In genomic region chr2:30794179-30795108, GRCm38 (mm10) we compare ENCODE assay signal across 8 mouse cellular contexts. TPM values are rescaled to one million over a fixed set of nuclear protein-coding genes. Genes with fewer than 3 reads are reported as not detected.
DNase-seq lines count a peak whose midpoint lies in the region; ATAC-seq lines count a peak whose summit lies in the region.

No protein-coding gene starts in this region.

- no peaks in the 10 kb centered on the region for H3K27me3 ChIP-seq in hindbrain, embryonic 14.5 days (ENCODE audit: control insufficient read depth, insufficient read depth, low read length)

- peak overlapping the region; percentile 32 for H3K4me3 ChIP-seq in hindbrain, embryonic 14.5 days (replicated peaks; ENCODE audit: low read length)

- WGBS in hindbrain, embryonic 14.5 days = 5% methylated on average over 48 of the region's 48 CpGs

- peaks cover 24% of the 10 kb centered on the region for H3K4me1 ChIP-seq in hindbrain, embryonic 14.5 days (replicated peaks; ENCODE audit: control insufficient read depth, insufficient read depth, low read length)

- ATAC-seq in hindbrain, embryonic 14.5 days (ENCODE audit: low FRiP score) = peak; percentile 69

- peak overlapping the region; percentile 49; the same call in 1 of the 2 replicates for H3K9ac ChIP-seq in hindbrain, embryonic 14.5 days

- DNase-seq in R1 (ENCODE audit: low read depth, low spot score) = peak; percentile 92
- peak; percentile 98 to 99 for DNase-seq in cerebellum, postnatal 25 days
- DNase-seq in frontal cortex, postnatal 25 days (ENCODE audit: low spot score in 2 of 2) = peak; percentile 98 to 99
- peak; percentile 95 for DNase-seq in hindbrain, embryonic 14.5 days (ENCODE audit: low spot score)
- peak; percentile 100 for DNase-seq in layer of hippocampus, postnatal 25 days (ENCODE audit: extremely low spot score in 1 of 2, low spot score in 1 of 2)
- peak; percentile 98 for DNase-seq in lung, postnatal 14 days
- DNase-seq in ovary, postnatal 36 days (ENCODE audit: low spot score) = peak; percentile 96
- peak; percentile 93 for DNase-seq in thymus, postnatal 14 days

- peak overlapping the region; percentile 71 for H3K4me2 ChIP-seq in hindbrain, embryonic 14.5 days (replicated peaks)

- H3K36me3 ChIP-seq in hindbrain, embryonic 14.5 days (replicated peaks; ENCODE audit: control insufficient read depth, insufficient read depth) = no peaks in the 10 kb centered on the region

- H3K9me3 ChIP-seq in hindbrain, embryonic 14.5 days (ENCODE audit: control insufficient read depth, low read length) = no peaks in the 10 kb centered on the region

- H3K27ac ChIP-seq in hindbrain, embryonic 14.5 days = peak overlapping the region; percentile 81; the same call in 1 of the 2 replicates

RNA-seq across cellular contexts. Expression of gene 1700001O22Rik, which starts 9.0 kb away (rescaled TPM):
- 0.87 and 2.1 TPM in 2 replicates for polyA plus RNA-seq in hindbrain, embryonic 14.5 days (2014; fragmentation: Nextera tagmentation; extraction: Ambion mirVana)
- 1 to 10 TPM; 4.0 to 5.5 TPM for total RNA-seq in layer of hippocampus, postnatal 25 days (2021)

RNA-seq across cellular contexts. Expression of gene Ntmt1, which starts 13.2 kb away (rescaled TPM):
- 102 and 103 TPM in 2 replicates for polyA plus RNA-seq in hindbrain, embryonic 14.5 days (2014; fragmentation: Nextera tagmentation; extraction: Ambion mirVana)
- total RNA-seq in layer of hippocampus, postnatal 25 days (2021) = 10 to 100 TPM; 34.8 to 35.2 TPM

RNA-seq across cellular contexts. Expression of gene Asb6, which starts 35.7 kb away (rescaled TPM):
- polyA plus RNA-seq in hindbrain, embryonic 14.5 days (2014; fragmentation: Nextera tagmentation; extraction: Ambion mirVana) = 37.6 and 39.3 TPM in 2 replicates
- total RNA-seq in layer of hippocampus, postnatal 25 days (2021) = 10 to 100 TPM; 35.1 to 40.1 TPM

RNA-seq across cellular contexts. Expression of gene Prrx2, which starts 40.3 kb away (rescaled TPM):
- polyA plus RNA-seq in hindbrain, embryonic 14.5 days (2014; fragmentation: Nextera tagmentation; extraction: Ambion mirVana) = 3.7 and 3.9 TPM in 2 replicates
- total RNA-seq in layer of hippocampus, postnatal 25 days (2021) = 1 to 10 TPM; 1.7 to 3.3 TPM

Comparison
In these comparisons a context has a peak if more than half of its experiments do, and no peak if none do; other contexts are left out.
1. Peak in every context shown above with its lines: DNase-seq, ATAC-seq, H3K4me3 ChIP-seq and H3K27ac ChIP-seq.